Mouse (Mus musculus): ENCODE results near the gene Ttc17.
A peak's percentile ranks its signal among the peaks of the same experiment; 100 is the strongest.

Gene Ttc17

DNA sequence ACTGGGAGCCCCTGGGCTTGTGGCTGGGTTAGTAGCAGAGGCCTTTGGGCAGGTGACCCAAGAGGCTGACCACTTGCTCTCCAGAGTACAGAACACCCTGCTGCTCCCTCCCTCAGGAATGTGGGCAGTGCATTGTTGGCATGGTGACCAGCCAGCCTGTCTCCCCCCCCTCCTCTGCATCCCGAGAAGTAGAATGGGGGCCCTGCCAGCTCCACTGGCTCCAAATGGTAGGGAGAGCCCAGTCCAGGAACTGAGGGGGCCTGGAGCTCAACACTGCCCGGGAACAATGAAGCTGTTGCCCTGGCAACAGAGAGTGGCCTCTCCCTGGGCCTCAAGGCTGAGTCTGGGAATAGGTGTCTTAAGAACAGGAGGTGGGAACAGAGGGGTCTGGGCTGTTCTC lies 117.3 kb downstream of the Ttc17 start:
- DNase-seq = no peak

DNA sequence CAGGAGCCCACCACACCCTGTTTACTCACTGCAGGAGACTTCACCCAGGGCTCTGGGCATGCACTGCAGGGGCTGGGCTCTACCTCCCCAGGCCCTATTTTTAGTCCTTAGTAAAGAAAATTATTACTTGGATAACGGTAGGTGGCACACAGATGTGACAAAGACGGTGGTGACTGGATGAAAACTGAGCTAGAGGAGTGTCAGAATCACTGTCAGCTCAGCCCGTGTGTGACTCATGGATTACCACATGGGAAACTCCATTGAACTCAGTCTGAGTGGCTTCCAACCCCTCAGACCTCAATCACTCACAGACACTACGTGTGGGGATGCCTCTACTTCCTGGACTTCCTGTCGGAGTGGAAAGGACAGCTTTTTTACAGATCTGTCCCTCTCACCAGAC lies 118.4 kb downstream of the Ttc17 start:
- DNase-seq = no peak

DNA sequence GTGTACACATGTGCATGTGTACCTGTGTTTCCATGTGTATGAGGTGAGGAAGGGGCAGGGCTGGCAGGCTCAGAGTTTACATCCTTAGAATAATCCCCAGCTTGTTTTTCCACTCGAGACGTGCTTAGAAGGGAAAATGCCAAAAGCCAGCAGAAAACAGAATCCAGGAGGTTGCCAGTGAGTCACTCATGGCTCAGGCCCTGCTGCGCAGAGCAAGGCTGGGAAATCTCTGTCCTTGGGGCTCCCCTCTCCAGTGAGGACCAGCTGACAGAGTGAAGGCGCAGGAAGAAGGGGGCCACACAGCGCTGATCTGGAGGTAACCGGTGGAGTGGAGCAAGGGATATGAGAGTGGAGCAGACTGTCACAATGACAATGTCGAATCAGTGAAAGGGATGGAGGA lies 119.1 kb downstream of the Ttc17 start:
- DNase-seq = no peak

DNA sequence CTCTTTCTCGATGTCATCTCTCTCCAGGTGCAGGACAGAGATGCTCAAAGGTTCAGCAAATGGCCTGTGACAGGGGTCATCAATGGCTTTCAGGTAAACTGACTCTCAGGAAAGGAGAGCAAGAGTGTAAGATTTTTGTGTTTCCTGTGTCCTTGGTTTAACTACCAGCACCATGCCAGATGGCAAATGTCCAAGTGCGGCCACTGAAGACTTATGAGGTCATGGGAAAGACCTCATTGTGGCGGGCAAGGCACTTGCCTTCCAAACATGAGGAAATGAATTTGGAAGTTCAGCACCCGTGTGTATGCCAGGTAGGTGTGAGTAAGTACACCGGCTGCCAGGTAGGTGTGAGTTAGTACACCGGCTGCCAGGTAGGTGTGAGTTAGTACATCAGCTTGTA lies 123.0 kb downstream of the Ttc17 start:
- no peak for DNase-seq

DNA sequence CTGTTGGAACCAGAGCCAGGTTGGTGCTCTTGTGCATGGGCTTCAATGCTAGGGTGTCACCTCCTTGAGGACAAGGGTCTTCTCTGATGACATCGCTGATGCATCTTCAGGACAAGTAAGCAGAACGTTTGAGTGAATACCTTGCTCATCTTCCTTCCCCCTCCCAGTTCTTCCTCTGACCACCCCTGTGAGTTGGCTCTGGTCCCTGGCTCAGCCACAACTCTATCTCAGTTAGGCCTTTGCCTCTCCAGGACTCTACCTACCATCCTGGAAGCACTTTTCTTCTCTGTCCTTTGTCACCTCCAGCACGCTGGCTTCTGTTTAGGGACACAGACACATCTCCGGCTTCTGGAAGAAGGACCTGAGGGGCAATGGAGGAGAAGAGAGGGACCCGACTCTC lies 126.9 kb downstream of the Ttc17 start:
- DNase-seq = no peak

DNA sequence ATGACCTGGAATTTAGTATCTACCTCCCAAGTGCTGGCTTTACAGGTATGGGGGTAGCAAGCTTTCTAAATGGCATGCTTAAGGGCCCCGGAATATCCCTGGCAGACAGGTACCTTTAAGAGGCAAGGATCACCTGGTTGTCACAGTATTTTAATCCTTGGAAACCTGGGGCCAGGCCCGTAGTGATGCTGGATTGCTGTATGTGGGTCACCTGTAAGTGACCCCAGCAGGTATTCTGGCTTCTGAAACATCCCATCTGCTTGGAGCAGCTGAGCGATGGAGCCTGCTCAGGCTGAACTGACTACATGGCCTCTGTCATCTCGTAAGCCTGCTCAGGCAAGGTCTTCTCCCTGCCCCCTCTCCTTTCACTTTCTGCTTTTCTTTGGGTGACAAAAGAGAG lies 130.4 kb downstream of the Ttc17 start:
- no peak for DNase-seq

DNA sequence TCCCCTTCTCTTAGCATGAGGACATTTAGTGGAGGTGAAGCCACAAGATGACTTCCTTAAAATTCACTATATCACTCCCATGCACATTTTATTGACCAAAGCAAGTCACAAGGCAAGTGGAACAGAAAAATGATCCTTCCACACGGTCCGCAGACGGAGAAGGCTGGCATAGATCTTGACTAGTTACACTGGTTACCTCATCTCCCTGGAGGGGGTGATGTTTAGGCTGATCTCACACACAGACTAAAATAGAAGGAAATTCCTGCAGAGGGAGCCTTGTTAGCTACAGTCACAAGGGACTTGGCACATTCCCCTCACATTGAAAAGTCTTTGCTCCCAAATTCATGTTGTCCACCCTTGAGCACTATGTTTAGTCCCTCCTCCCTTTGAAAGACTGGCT lies 130.8 kb downstream of the Ttc17 start:
- DNase-seq = no peak

DNA sequence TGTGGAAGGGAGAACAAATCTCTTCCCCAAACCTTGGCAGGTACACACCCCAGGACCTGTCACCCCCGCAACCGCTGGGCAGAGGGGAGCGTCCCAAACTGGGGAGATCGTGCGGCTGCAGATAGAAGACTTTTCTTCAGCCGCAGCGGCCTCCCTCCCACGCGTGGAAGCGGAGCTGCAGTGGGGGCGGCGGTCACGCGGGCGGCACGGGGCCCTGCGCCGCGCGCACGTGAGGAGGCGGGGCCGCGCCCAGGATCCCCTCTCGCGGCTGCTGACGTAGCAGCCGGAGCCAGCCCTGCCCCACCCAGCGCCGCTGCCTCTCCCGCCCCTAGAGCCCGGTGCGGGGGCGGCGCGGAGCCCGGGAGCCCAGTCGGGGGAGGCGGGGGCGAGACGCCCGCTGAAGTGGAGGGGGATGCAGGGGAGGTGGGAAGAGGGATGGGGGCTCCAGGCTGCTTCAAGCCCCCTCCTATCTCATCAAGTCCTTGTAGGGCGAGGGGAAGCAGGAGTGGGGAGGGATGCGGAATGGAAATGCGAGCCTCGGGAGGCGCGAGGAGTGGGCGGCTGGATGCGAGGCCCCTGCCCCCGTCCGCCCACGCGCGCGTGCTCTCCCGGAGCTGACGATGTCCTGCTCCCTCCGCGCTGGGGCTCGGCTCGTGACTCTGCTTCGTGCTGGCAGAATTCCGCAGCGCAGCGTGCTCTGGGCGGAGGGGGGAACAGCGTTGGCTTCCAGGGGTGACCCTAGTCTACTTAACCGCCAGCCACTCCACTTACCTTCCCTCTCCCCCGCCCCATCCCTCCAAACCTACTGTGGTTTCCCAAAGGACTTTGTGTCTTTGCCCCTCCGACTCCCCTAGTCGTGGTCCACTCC lies 133.1 kb downstream of the Ttc17 start:
- DNase-seq = peak; percentile 29 to 43

DNA sequence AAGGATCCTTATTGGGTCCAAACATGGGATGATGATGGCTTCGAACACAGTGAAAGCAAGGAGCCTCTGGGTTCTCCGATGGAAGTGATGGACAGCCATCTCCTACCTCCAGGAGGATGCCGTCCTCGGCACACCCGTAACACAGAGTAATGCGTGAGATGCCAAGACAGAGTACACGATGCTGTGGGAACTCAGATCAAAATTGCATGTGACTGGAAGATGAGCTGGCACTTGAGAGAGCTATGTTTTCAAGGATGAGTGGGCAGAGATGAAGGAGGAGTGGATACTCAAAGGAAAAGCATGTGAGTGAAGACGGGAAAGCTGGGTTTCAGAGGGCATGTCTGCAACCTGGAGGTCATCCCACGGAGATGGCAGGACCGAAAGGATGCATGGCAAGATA lies 135.3 kb downstream of the Ttc17 start:
- no peak for DNase-seq

DNA sequence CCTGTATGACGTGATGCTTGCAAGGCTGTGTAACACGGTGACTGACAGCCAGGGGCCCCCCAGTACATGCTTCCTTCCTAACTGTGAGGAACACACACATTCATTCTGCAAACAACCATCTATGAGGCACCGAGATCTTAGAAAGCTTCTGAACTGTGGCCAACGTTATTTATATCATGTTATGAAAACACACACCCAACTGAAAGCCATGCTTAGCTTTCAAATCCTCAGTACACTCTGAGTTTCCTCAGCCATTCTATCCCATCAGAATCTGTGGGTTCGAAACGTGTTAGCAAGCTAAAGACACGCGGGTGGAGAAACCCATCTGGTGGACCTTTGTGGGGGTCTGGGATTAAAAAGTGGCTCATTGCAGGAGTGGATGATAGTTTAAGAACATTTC lies 137.7 kb downstream of the Ttc17 start:
- no peak for DNase-seq

DNA sequence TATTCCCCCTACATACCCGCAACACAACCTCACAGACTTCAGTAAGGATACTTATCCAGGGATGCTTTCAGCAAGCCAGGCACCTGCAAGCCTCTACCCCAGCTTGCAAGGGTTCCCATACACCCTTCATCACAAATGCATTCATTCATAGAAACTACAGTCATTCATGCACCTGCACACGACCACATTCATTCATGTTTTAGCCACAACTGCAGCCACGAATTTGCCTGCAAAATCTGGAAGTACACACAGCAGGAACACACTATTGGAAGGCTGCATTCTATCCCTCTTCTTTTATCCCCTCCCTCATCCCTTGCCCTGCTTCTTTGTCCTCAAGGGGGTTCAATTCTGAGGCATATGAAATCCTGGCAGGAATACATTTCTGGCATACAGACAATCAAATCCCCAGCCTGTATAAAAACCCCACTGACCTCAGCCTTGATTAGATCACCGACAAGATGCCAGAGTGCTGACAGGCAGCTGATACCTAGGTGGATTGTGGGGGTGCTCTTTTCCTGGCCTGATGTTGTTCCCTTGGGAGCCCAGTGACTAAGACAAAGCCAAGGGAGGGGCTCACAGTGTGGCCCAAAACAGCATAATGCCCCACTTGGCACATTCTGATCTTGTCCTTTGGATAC lies 139.2 kb downstream of the Ttc17 start:
- no peak for DNase-seq

DNA sequence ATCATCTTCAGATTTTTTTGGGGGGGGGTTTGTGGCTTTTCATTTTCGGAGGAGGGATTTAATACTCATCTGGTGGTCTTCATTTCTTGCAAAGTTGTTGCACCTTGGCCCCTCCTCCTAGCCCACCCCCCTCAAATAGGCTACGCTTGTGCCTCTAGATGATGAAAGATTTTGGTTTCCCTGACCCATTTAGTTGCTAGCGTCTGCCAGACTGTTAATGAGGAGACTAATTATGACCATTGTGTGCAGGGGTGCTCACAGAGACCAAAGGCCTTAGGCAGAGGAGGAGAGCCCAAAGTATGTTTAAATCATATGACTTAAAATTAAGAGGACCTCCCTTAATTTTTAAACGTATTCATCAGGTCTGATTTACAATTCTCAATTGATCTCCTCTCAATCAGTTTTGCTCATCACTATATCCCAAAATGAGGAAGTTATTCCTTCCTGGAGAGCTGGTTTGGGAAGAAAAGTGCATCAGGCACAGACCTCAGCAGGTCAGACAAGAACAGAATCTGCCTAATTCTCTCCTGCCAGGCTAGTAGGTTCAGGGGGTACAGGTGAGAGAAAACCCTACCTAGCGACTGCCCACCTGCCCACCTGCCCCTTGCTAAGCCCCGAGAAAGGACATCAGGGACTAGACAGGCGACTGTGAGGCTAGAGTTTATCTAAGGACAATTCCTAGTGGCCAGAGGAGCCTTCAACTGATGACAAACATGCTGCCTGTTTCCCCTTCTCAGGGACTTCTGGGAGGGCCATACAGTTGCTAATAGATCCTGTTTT lies 139.9 kb downstream of the Ttc17 start:
- no peak for DNase-seq

DNA sequence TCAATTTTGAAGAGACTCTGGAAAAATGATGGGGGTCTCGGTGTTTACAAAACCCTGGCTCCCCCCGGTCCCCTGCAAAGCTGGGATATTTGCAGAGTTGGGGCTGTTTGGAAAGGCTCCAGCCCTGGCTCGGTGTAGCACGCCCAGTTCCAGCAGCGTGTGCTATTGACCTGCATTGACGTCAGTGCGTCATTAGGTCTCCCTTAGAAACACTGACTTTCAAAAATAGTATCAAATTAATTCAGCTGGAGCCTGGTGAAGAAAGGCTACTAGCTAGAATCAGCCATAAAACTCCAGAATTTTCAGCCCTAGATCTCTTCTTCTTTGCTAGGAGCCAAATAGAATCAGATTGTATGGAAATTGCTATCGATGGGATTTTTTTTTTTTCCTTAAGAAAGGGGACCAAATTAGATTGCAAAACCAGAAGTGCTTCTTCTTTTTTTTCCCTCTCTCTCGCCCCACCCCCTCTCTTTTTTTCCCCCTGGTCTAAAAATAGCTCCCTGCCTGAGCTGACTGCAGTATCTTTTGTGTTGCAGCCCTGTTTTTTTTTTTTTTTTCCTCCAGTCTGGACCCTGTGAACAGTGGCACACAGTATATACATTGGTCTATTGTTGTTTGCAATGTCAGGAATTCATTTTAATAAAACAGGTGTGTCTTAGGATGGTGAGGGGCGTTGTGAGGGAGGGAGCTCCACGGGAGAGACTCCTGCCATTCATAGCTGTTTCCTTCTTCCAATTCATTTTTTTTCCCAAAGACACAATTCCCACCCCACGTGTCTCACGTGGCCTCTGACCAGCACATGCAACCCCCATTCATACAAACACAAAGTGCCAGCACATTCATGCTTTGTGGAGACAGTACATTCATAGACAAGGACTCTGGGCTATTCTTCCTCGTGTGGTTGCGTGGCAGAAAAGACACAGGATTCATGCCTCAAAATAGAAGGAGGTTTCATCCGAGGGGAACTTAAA lies 141.0 kb downstream of the Ttc17 start:
- no peak for DNase-seq

DNA sequence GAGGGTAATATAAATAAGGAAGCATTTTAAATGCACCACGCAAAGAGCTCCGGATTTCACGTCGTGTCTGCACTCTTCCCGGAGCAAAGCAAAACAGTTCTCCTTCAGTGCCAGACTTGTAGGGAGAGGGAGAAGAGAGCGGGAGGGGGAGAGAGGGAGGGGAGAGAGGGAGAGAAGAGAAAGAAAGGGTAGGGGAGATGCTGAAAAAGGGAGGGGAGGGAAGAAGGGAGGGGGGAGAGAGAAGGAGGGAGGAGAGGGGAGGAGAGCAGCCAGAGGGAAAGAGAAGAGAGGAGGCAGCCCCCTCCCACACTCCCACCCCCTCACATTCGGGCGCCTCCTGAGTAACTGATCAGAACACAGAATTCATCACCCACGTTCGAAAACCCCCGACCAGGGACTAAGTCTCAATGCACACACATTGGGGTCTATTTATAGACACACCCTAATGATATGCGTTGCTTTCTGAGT lies 141.8 kb downstream of the Ttc17 start:
- DNase-seq = no peak

DNA sequence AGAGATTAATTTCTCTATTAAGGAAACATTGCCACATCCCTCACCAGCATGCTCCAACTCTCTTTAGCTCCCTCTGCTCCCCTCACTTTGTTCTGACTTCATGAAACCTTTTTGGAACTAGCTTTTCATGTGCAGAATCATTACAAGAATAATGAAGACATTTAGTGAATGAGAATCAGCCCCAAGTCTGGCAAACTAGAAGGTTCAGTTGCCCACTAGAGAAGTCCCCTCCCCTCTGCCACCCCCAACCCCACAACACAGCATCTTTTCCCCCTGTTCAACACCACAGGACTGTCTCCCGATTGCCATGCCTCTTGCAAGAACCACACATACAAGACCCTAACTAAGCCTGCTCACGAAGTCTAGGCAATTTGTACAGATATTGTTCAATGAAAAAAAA lies 142.5 kb downstream of the Ttc17 start:
- DNase-seq = no peak

DNA sequence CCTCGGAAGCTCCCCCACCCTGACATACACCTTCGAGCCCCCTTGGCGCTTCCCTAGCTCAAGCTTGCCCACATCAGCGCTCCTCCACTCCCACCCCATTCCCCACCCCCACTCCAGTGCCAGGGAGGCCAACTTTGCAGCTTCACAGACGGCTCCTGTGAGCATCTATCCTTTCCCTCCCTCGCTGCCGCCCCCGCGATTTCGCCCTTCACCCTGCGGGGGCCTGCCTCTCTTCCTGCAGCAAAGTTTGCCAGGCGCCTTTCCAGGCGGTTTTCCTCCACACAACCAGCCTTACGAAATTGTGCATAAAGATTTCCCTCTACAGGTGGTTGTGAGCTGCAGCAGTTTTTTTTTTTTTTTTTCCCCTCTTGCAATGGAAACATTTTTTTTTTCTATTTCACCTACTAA lies 143.0 kb downstream of the Ttc17 start:
- DNase-seq = no peak

DNA sequence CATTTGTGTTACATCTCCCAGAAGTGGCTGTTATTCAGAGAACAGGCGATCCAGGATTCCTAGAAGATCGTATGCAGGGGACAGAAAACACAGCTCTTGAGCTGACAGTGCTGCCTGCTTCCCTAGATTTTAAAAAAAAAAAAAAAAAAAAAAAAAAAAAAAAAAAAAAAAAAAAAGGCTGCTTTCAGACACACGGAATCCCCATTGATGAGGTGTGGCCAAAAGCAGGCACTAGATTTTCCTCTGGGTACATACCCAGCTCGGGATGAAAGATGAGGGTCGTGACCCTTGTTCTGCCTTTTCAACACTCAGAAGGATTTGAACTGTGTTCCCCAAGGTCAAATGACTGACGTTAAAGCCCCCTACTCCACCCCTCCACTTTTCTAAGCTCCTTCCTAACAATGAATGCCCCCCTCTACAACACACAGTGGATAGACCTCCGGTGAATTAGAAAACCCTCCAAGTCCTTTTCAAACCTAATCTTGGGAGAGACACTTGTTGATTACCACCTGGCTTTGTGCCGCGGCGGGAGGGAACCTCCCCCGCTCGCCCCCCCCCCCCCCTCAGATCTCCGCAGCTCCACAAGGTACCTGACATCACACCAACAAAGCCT lies 143.5 kb downstream of the Ttc17 start:
- DNase-seq = no peak

DNA sequence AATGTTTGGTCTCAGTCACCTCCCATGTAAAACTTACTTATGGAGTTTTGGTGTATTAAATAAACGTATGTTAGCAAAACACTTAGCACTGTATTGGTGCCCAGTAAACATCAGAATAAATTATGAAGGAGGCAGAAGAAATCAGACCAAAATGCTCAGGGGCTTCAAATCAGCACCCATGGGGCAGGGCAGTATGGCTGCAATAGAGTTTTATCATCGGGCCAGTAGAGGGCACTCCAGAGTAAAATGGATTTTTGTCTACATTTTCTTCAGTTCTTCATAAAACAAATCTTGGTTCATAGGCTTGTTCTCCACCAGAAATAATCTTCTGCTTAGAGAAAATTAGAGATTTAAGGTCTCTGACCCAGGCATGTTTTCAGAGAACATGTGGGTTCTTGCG lies 152.4 kb downstream of the Ttc17 start:
- DNase-seq = peak in 1 of 2 experiments; percentile 6

Data from spleen, adult 18-20 months (tissue).